Mouse (Mus musculus) liver, postnatal 0 days (tissue): Measurements from ENCODE around the gene Arhgap44. TPM values are rescaled to one million over a fixed set of nuclear protein-coding genes. Genes with fewer than 3 reads are reported as not detected.

ENCODE experiments used
- ATAC-seq: fragments of 200-750 bp; cut with Nextera tagmentation; 2 replicates; pipeline ENCODE4 v1.8.0; 2017; ENCODE audit warnings: mild to moderate bottlenecking, moderate library complexity
- DNase-seq: peaks from one replicate; pipeline ENCODE4 v3.0.0-alpha.2; 2016
- H3K27ac ChIP-seq: fragments of 300-500 bp; sonication (generic); 2 replicates; pipeline ENCODE4 v1.5.1; 2014; ENCODE audit warnings: antibody characterized with exemption, moderate library complexity, mild to moderate bottlenecking, low read depth
- H3K27me3 ChIP-seq: fragments of 300-500 bp; sonication (generic); 2 replicates; pipeline ENCODE4 v1.6.1; 2014; ENCODE audit warnings: low read length, control low read depth, mixed read lengths; ENCODE audit not compliant: insufficient read depth
- H3K36me3 ChIP-seq: fragments of 300-500 bp; sonication (generic); replicated peaks from 2 replicates; pipeline ENCODE4 v1.6.1; 2014; ENCODE audit warnings: mild to moderate bottlenecking, control low read depth, low read length, moderate library complexity, mixed read lengths; ENCODE audit not compliant: insufficient read depth
- H3K4me1 ChIP-seq: fragments of 300-500 bp; sonication (generic); 2 replicates; pipeline ENCODE4 v1.6.1; 2014; ENCODE audit warnings: antibody characterized with exemption, mild to moderate bottlenecking, control low read depth; ENCODE audit not compliant: insufficient read depth
- H3K4me2 ChIP-seq: fragments of 300-500 bp; sonication (generic); 2 replicates; pipeline ENCODE4 v1.6.1; 2014; ENCODE audit warnings: low read depth, mild to moderate bottlenecking, low read length, moderate library complexity, mixed read lengths
- H3K4me3 ChIP-seq: fragments of 300-500 bp; sonication (generic); 2 replicates; pipeline ENCODE4 v1.5.1; 2014; ENCODE audit warnings: low read depth, low read length
- H3K9ac ChIP-seq: fragments of 300-500 bp; sonication (generic); replicated peaks from 2 replicates; pipeline ENCODE4 v1.6.1; 2014; ENCODE audit warnings: mild to moderate bottlenecking, moderate library complexity
- H3K9me3 ChIP-seq: fragments of 300-500 bp; sonication (generic); 2 replicates; pipeline ENCODE4 v1.6.1; 2016; ENCODE audit warnings: mild to moderate bottlenecking, control low read depth, low read length, mixed read lengths
- CTCF ChIP-seq: sonication (generic); IDR thresholded peaks from 2 replicates; pipeline ENCODE4 v1.5.1; 2016; ENCODE audit warnings: antibody characterized with exemption, low read depth
- EP300 ChIP-seq: IDR thresholded peaks from 2 replicates; pipeline ENCODE4 v1.6.1; 2016; ENCODE audit warnings: antibody characterized with exemption, low read depth, mild to moderate bottlenecking
- WGBS: fragments of 180-500 bp; shearing (Covaris S2); extraction: QIAGEN DNeasy Blood & Tissue Kit; methylation state at CpG from one replicate; pipeline ENCODE4 v1.1.7; 2014; ENCODE audit not compliant: insufficient replicate concordance; 5-methylcytosine and 5-hydroxymethylcytosine counted together
- polyA plus RNA-seq: library from polyadenylated mRNA; unstranded; fragments of >200 nt; fragmentation: Nextera tagmentation; extraction: Ambion mirVana; gene quantifications from 2 replicates; pipeline ENCODE4 v1.2.1, GENCODE M21; 2015

The Arhgap44 gene
- polyA plus RNA-seq, 1 experiment from 2014 or later = 0.62 TPM

DNA sequence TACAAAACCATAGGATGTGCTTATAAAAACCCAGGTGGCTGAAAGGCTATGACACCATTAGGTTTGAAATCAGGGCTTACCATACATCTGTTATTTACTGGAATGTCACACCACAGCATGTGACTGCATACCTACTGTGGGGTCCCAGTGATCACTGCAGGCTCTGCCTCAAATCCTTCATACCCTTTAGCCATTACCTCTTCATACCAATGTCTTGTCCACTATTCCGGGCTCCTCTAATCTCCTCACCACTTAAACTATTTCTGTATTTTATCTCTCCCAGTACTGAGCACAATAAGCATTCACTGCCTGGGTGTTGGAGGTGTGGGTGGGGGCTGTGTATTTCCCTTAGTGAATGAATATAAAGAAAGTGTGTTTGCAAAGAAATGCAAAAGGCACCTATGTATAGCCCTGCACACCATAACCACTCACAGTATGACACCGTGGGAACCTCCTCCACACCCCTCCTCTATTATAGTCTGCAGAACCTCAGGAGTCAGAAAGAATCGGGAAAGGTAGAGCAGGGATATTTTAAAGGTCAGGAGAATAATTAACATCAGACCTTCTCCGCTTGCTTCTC, 19.8 kb downstream of the Arhgap44 start:
- Histone ChIP-seq H3K4me3 (no peak overlapping the region), H3K9me3 (no peaks in the 10 kb centered on the region), H3K4me1 (no peaks in the 10 kb centered on the region), H3K27ac (no peak overlapping the region), H3K27me3 (no peaks in the 10 kb centered on the region), H3K36me3 (no peaks in the 10 kb centered on the region), H3K4me2 (no peak overlapping the region), H3K9ac (no peak overlapping the region)
- DNase-seq (no peak), ATAC-seq (no peak)
- WGBS = 68% methylated on average over 4 of the region's 4 CpGs
- TF ChIP-seq CTCF (no peak), EP300 (no peak)

DNA sequence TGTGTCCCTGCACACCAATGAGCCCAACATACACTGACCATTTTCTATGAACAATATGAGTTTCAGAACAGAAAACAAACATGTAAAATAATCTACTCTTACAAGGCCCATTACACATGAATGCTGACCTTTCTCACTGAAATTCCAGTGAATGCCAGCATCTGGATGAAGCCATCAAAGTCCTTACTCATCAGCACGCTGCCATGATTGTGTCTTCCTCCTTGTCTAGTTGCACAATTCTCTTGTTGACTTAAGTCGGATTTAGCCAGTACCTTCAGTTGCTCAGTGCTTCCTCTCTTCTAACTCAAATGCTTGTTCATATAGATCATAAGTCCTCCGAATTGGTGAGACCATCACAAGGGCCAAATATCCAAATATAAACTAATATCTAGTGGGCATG, 23.7 kb downstream of the Arhgap44 start:
- Histone ChIP-seq H3K36me3 (no peaks in the 10 kb centered on the region), H3K4me1 (0 out of 2 replicates have a peak, but pooled peaks cover 6% of the 10 kb centered on the region), H3K27me3 (no peaks in the 10 kb centered on the region), H3K27ac (no peak overlapping the region), H3K9ac (no peak overlapping the region), H3K9me3 (no peaks in the 10 kb centered on the region), H3K4me2 (no peak overlapping the region), H3K4me3 (no peak overlapping the region)
- ATAC-seq (no peak), DNase-seq (no peak)
- WGBS = 74% methylated on average over 3 of the region's 3 CpGs
- TF ChIP-seq CTCF = no peak
- TF ChIP-seq EP300 = no peak

DNA sequence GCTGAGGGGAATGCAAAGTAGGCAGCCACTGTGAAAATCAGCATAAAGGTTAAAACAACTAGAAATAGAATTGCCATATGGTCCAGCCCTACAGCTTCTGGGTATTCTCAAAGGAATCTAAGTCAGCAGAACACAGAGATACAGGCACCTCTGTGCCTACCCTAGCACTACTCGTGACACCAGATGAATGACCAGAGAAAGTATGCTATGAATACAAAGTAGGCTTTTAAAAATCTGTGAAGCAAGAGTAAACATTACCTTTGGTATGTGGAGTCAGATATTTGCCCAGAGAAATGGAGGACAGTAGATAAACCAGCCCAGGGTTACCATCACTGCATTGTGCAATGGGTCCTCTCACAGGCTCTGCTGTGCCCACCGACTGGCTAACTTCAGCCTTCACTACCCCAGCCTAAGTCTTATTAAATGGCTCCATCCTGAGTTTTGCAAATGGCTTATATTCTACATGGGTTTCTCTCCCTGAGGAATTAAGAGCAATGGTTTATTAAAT, 25.6 kb downstream of the Arhgap44 start:
- Histone ChIP-seq H3K4me1 (0 out of 2 replicates have a peak, but pooled peaks cover 6% of the 10 kb centered on the region), H3K4me3 (no peak overlapping the region), H3K9ac (no peak overlapping the region), H3K4me2 (no peak overlapping the region), H3K27ac (no peak overlapping the region), H3K27me3 (no peaks in the 10 kb centered on the region), H3K36me3 (no peaks in the 10 kb centered on the region), H3K9me3 (no peaks in the 10 kb centered on the region)
- ATAC-seq = peak; percentile 91
- WGBS = 54% methylated on average over 2 of the region's 2 CpGs
- DNase-seq = no peak
- TF ChIP-seq CTCF = no peak
- no peak for TF ChIP-seq EP300

DNA sequence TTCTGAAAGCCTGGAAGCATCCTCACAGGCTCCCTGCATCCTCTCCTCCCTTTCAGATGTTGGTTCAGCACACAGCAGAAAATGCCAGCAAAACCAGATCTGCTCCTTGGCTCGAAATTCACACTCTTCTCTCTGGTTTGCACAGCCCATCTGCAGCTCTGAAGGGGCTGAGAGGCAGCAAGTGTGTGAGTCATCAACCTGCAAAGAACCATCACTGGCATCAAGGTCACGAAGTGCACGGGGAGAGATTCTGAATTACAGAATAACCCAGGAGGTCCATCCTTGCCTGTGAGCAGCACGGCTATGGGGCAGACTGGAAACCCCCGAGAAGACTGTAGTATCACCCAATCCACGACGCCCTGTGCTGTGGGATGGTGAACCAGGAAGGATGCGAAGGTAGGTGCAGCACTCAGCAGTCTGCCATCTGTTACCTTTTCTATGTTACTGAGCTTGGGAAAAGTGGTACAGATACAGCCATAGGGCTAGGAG, 27.5 kb downstream of the Arhgap44 start:
- Histone ChIP-seq H3K4me3 (no peak overlapping the region), H3K9me3 (no peaks in the 10 kb centered on the region), H3K4me2 (no peak overlapping the region), H3K27ac (no peak overlapping the region), H3K4me1 (0 out of 2 replicates have a peak, but pooled peaks cover 6% of the 10 kb centered on the region), H3K27me3 (no peaks in the 10 kb centered on the region), H3K36me3 (no peaks in the 10 kb centered on the region), H3K9ac (no peak overlapping the region)
- TF ChIP-seq CTCF = no peak
- no peak for TF ChIP-seq EP300
- DNase-seq = no peak
- ATAC-seq = no peak
- WGBS = 71% methylated on average over 8 of the region's 8 CpGs

DNA sequence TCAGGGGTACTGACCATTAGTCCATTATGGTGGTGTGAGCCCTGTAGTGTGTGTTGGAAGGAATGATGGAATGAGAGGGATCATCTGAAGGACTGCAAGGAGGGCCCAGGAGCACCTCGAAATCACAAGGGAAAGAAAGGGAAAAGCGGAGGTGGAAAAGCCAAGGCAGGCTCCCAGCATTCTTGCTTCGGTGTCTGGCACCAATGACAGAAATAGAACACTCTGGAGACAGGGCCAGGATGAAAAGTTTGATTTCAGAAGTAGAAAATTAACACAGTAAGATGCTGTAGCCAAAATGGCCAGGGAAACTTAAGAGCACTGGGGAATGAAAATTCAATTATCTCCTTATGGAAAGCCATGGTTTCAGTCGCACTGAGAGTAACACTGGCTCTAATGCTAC, 29.1 kb downstream of the Arhgap44 start:
- H3K27me3 ChIP-seq = no peaks in the 10 kb centered on the region
- H3K4me2 ChIP-seq = no peak overlapping the region
- 82% methylated on average over 4 of the region's 4 CpGs for WGBS
- H3K27ac ChIP-seq = no peak overlapping the region
- no peak for DNase-seq
- no peak overlapping the region for H3K9ac ChIP-seq
- no peaks in the 10 kb centered on the region for H3K36me3 ChIP-seq
- no peak for ATAC-seq
- H3K4me1 ChIP-seq = 0 out of 2 replicates have a peak, but pooled peaks cover 6% of the 10 kb centered on the region
- H3K9me3 ChIP-seq = no peaks in the 10 kb centered on the region
- TF ChIP-seq EP300 = no peak
- no peak overlapping the region for H3K4me3 ChIP-seq

DNA sequence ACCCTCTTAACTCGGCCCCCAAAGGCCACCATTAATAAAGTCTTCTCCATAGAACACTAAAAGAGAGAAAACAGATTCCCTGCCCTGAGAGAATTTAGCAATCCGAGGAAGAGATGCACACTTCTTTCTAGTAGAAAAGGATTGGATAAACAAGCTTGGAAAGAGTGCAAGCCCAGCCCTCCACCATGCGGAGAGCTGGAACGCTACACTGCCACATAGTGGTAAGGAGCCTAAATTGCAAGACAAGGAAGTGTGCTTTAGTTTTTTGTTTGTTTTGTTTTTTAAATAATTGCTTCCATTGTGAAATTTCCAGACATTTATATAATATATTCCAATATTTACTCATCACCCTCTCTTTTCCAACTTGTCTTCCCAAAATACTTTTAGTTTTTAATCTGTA, 33.7 kb downstream of the Arhgap44 start:
- H3K36me3 ChIP-seq = no peaks in the 10 kb centered on the region

More for the DNA sequence above, 33.7 kb downstream of the Arhgap44 start:
- no peaks in the 10 kb centered on the region for H3K4me1 ChIP-seq
- no peak overlapping the region for H3K27ac ChIP-seq
- H3K9ac ChIP-seq = no peak overlapping the region
- H3K4me2 ChIP-seq = no peak overlapping the region
- H3K4me3 ChIP-seq = no peak overlapping the region
- no peaks in the 10 kb centered on the region for H3K9me3 ChIP-seq
- no peaks in the 10 kb centered on the region for H3K27me3 ChIP-seq
- ATAC-seq = no peak
- WGBS = 81% methylated on average over 4 of the region's 4 CpGs
- TF ChIP-seq EP300 = no peak
- 0 out of 2 replicates have a peak, but pooled peaks have one; percentile 10 for TF ChIP-seq CTCF
- no peak for DNase-seq
